Mouse (Mus musculus): ENCODE results near the gene Magi2.

DNA sequence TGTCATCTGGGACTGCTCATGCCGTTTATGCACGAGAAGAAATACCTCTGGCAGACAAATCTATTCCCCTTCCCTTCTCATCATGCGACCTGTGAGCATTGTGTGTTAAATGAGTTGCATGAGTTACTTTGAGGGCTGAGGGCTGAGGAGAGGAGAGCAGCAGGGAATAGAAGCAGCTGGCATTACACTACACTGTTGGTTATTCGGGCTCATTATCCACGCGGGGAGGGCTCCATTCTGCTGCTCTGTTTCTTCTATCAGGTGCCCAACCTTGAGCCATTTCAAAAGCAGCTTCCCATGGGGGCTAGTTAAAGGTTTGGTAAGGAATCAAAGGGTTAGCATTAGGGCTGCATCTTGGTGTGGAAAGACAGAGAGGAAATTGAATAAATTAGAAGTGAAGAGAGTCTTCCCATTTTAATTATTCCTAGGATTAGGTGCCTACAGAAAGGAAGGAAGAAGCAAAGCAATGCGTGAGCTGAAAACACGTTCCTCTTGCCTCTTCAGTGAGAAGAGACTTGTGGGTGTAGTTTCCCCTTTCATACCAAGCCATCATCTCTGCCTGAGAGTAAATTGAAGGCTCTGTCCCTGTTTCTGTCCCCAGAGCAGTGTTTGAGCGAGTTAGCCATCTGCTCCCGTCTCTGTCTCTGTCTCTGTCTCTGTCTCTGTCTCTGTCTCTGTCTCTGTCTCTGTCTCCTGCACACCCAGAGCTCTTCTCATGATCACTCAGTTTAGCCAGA is 1396.2 kb downstream of the Magi2 start:
- TF ChIP-seq POLR2A (IDR thresholded peaks at IDR 0.05; ENCODE audit: low read depth, low read length) (no peak), CTCF (IDR thresholded peaks at IDR 0.05; ENCODE audit: extremely low read depth, insufficient read depth, insufficient read length, insufficient replicate concordance) (no peak)
